Mouse (Mus musculus) left cerebral cortex, adult 8-10 months (tissue): ENCODE measurements around the gene Aplnr. TPM values are rescaled to one million over a fixed set of nuclear protein-coding genes. Genes with fewer than 3 reads are reported as not detected.

ENCODE experiments used
- DNase-seq, 2 experiments: peaks; one replicate each; pipeline ENCODE4 v3.0.0; 2022; ENCODE audit warnings: low spot score in 2 of 2
- total RNA-seq, 4 experiments: library from RNA; stranded (reverse); gene quantifications; 2 replicates each; pipeline ENCODE4 v1.2.4; 2022

Gene Aplnr
- total RNA-seq, 4 experiments from 2014 or later, result 0.23 to 0.28 (median 0.27) TPM

DNA sequence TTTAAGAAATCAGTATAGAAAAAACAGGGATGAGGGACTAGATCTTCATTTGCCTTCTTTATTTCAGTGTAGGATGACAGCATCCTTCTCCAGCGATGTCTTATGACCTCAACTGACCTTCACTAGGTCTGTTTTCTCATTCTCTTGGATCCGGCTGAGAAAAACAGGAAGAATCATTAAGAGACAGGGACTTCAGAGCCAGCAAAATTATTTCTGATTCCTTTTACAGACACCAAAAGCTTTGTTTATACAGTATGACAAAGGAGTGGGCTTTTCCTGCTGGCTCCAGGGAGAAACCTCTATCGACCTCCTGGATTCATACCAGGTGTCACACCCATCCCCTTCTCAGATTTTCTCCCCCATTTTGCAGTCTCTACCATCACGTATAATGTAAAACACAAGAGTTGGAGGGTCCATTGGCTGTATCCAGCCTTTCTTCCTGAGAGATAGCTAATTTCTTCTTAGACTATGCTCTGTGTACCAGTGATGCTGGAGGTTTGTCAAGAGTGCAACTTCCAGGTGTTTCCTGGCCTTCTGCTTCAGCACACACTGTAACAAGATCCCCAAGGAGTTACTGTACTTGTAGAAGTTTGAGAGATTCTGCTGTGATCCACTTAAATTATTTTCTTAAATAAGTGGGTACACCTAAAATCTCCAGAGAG is 42.2 kb downstream of the Aplnr start:
- DNase-seq, result no peak

DNA sequence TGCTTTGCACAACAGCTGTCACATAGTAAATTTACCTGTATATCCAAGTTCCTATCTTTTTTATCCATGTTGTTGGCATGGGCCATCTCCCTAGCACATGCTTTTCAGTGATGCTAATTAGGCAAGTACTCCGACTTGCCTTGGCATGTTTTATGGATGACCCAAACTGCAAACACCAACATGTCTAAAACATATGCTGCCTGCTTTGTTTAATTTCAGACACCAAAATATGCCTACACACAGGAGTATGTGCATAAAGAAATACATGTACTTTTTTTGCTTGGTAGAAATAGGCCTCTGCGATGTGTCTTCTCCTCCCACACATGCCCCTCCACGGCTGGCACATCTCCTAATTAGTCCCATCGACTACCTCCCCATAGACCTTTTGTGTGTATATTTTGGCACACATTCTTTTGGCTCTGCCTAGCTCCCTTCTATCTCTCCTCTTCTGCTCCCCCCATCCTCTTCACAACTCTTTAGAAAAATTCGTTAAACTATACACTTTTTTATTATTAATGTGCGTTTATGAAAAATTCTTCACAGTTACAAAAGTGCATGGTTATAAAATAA is 51.6 kb downstream of the Aplnr start:
- DNase-seq, result peak in 1 of 2 experiments; percentile 16

Other genes starting within 250 kb of the Aplnr start
- gene Rtn4rl2, start 249.5 kb upstream of the Aplnr start, total RNA-seq, result 10 to 100 TPM; 57.0 to 74.6 (median 70.2) TPM
- gene Slc43a3, start 199.6 kb upstream of the Aplnr start, total RNA-seq, result 1 to 10 TPM in 3 of 4 experiments, under 1 TPM in 1; 0.49 to 1.2 (median 1.0) TPM
- under 1 TPM in 1 of 4 experiments, not detected in 3; 0.61 TPM for gene Prg2, start 155.8 kb upstream of the Aplnr start, total RNA-seq
- not detected for gene Prg3, start 148.0 kb upstream of the Aplnr start, total RNA-seq
- 100 to 1,000 TPM in 3 of 4 experiments, 10 to 100 TPM in 1; 99.9 to 112 (median 106) TPM for gene Ssrp1, start 99.0 kb upstream of the Aplnr start, total RNA-seq
- gene P2rx3, start 98.8 kb upstream of the Aplnr start, total RNA-seq, result 1 to 10 TPM; 1.7 to 3.3 (median 2.3) TPM
- 100 to 1,000 TPM in 3 of 4 experiments, 10 to 100 TPM in 1; 96.3 to 122 (median 110) TPM for gene Tnks1bp1, start 88.2 kb upstream of the Aplnr start, total RNA-seq
- 10 to 100 TPM; 31.0 to 44.8 (median 36.6) TPM for gene Lrrc55, start 61.0 kb downstream of the Aplnr start, total RNA-seq
- not detected for gene Olfr987, start 203.1 kb downstream of the Aplnr start, total RNA-seq
- gene Olfr988, start 227.0 kb downstream of the Aplnr start, total RNA-seq, result not detected